Mouse (Mus musculus): ENCODE measurements around the gene Pes1. TPM values are rescaled to one million over a fixed set of nuclear protein-coding genes. Genes with fewer than 3 reads are reported as not detected.
"Not testable (repeated sequence)": the region's sequence is repeated elsewhere in the genome, so short reads cannot be mapped to it uniquely, and the experiment has no call there.

Pes1 gene
- total RNA-seq, 1 experiment from 2014 or later: 66.2 TPM

GRCm38 (mm10) chr11:3995511-3995910 lies 31.7 kb downstream of the Pes1 start:
- no peak for ATAC-seq (replicated peaks; ENCODE audit: insufficient number of reproducible peaks, low FRiP score, low TSS enrichment, poor library complexity, severe bottlenecking)

- no peak for ATAC-seq (replicated peaks; ENCODE audit: insufficient number of reproducible peaks, low FRiP score, low TSS enrichment, poor library complexity, severe bottlenecking)
These were observed 33.1 kb downstream of the Pes1 start for GRCm38 (mm10) chr11:3996840-3997239.

- peak; percentile 48 for ATAC-seq (replicated peaks; ENCODE audit: insufficient number of reproducible peaks, low FRiP score, low TSS enrichment, poor library complexity, severe bottlenecking)
These were observed 34.4 kb downstream of the Pes1 start for GRCm38 (mm10) chr11:3997978-3998720.

GRCm38 (mm10) chr11:3999547-3999946 lies 35.8 kb downstream of the Pes1 start:
- no peak for ATAC-seq (replicated peaks; ENCODE audit: insufficient number of reproducible peaks, low FRiP score, low TSS enrichment, poor library complexity, severe bottlenecking)

GRCm38 (mm10) chr11:4001603-4002002 lies 37.8 kb downstream of the Pes1 start:
- peak; percentile 78 for ATAC-seq (replicated peaks; ENCODE audit: insufficient number of reproducible peaks, low FRiP score, low TSS enrichment, poor library complexity, severe bottlenecking)

GRCm38 (mm10) chr11:4005220-4005805 lies 41.5 kb downstream of the Pes1 start:
- no peak for ATAC-seq (replicated peaks; ENCODE audit: insufficient number of reproducible peaks, low FRiP score, low TSS enrichment, poor library complexity, severe bottlenecking)

GRCm38 (mm10) chr11:4006462-4006861 lies 42.7 kb downstream of the Pes1 start:
- no peak for ATAC-seq (replicated peaks; ENCODE audit: insufficient number of reproducible peaks, low FRiP score, low TSS enrichment, poor library complexity, severe bottlenecking)

GRCm38 (mm10) chr11:4012616-4013015 lies 48.8 kb downstream of the Pes1 start:
- ATAC-seq (replicated peaks; ENCODE audit: insufficient number of reproducible peaks, low FRiP score, low TSS enrichment, poor library complexity, severe bottlenecking): no peak

- ATAC-seq (replicated peaks; ENCODE audit: insufficient number of reproducible peaks, low FRiP score, low TSS enrichment, poor library complexity, severe bottlenecking): not testable (repeated sequence)
These were observed 52.0 kb downstream of the Pes1 start for GRCm38 (mm10) chr11:4015796-4016195.

- ATAC-seq (replicated peaks; ENCODE audit: insufficient number of reproducible peaks, low FRiP score, low TSS enrichment, poor library complexity, severe bottlenecking): not testable (repeated sequence)
These were observed 58.3 kb downstream of the Pes1 start for GRCm38 (mm10) chr11:4022111-4022510.

- ATAC-seq (replicated peaks; ENCODE audit: insufficient number of reproducible peaks, low FRiP score, low TSS enrichment, poor library complexity, severe bottlenecking): no peak
These were observed 59.5 kb downstream of the Pes1 start for GRCm38 (mm10) chr11:4023321-4023720.

- no peak for ATAC-seq (replicated peaks; ENCODE audit: insufficient number of reproducible peaks, low FRiP score, low TSS enrichment, poor library complexity, severe bottlenecking)
These were observed 63.3 kb downstream of the Pes1 start for GRCm38 (mm10) chr11:4027066-4027465.

- ATAC-seq (replicated peaks; ENCODE audit: insufficient number of reproducible peaks, low FRiP score, low TSS enrichment, poor library complexity, severe bottlenecking): no peak
These were observed 64.0 kb downstream of the Pes1 start for GRCm38 (mm10) chr11:4027561-4028334.

GRCm38 (mm10) chr11:4029343-4029742 lies 65.6 kb downstream of the Pes1 start:
- ATAC-seq (replicated peaks; ENCODE audit: insufficient number of reproducible peaks, low FRiP score, low TSS enrichment, poor library complexity, severe bottlenecking): no peak

Other genes with a start within 250 kb of the Pes1 start
- gene Osbp2, start 100.1 kb upstream of the Pes1 start, total RNA-seq (2017): not detected in 3 replicates
- not detected in 3 replicates for gene 4921536K21Rik, start 68.9 kb upstream of the Pes1 start, total RNA-seq (2017)
- gene Dusp18, start 68.7 kb upstream of the Pes1 start, total RNA-seq (2017): 0.29 to 1.8 TPM (median 0.57 TPM) in 3 replicates
- 7.2 to 8.1 TPM (median 7.8 TPM) in 3 replicates for gene Slc35e4, start 49.3 kb upstream of the Pes1 start, total RNA-seq (2017)
- gene Tcn2, start 31.8 kb upstream of the Pes1 start, total RNA-seq (2017): 35.6 to 51.2 TPM (median 43.7 TPM) in 3 replicates
- not detected in 3 replicates for gene 4930556J24Rik, start 12.8 kb downstream of the Pes1 start, total RNA-seq (2017)
- gene Gal3st1, start 19.7 kb downstream of the Pes1 start, total RNA-seq (2017): 0.48 TPM in 1 of 3 replicates, not detected in the others
- gene Sec14l4, start 67.5 kb downstream of the Pes1 start, total RNA-seq (2017): not detected in 3 replicates
- gene Sec14l3, start 100.9 kb downstream of the Pes1 start, total RNA-seq (2017): not detected in 3 replicates
- gene Mtfp1, start 131.5 kb downstream of the Pes1 start, total RNA-seq (2017): 1.4 TPM in 1 of 3 replicates, not detected in the others
- gene Sec14l2, start 159.4 kb downstream of the Pes1 start, total RNA-seq (2017): 1.6 TPM in 1 of 3 replicates, not detected in the others
- 24.5 to 32.4 TPM (median 30.3 TPM) in 3 replicates for gene Rnf215, start 171.2 kb downstream of the Pes1 start, total RNA-seq (2017)
- gene Ccdc157, start 196.3 kb downstream of the Pes1 start, total RNA-seq (2017): 1.3 to 9.2 TPM (median 1.4 TPM) in 3 replicates
- gene Sf3a1, start 196.4 kb downstream of the Pes1 start, total RNA-seq (2017): 14.2 to 26.6 TPM (median 15.3 TPM) in 3 replicates
- 9.5 to 17.6 TPM (median 16.9 TPM) in 3 replicates for gene Tbc1d10a, start 222.8 kb downstream of the Pes1 start, total RNA-seq (2017)

Measured in monocyte, adult 5-6 weeks (primary cell).